Mouse (Mus musculus) lung, embryonic 14.5 days (tissue): ENCODE measurements around the gene Kirrel3. TPM values are rescaled to one million over a fixed set of nuclear protein-coding genes. Genes with fewer than 3 reads are reported as not detected.
A peak's percentile ranks its signal among the peaks of the same experiment; 100 is the strongest.

Source experiments
- ATAC-seq: fragments of 200-750 bp; cut with Nextera tagmentation; 2 replicates; pipeline ENCODE4 v1.8.0; 2017; ENCODE audit warnings: mild to moderate bottlenecking, moderate TSS enrichment, moderate library complexity; ENCODE audit not compliant: insufficient read depth
- DNase-seq: peaks from one replicate; pipeline ENCODE4 v3.0.0-alpha.2; 2015
- H3K27ac ChIP-seq: fragments of 300-500 bp; sonication (generic); 2 replicates; pipeline ENCODE4 v1.5.1; 2014; ENCODE audit warnings: low read depth, mild to moderate bottlenecking, moderate library complexity
- H3K27me3 ChIP-seq: fragments of 300-500 bp; sonication (generic); 2 replicates; pipeline ENCODE4 v1.6.1; 2014; ENCODE audit warnings: low read length, control low read depth; ENCODE audit not compliant: insufficient read depth
- H3K36me3 ChIP-seq: fragments of 300-500 bp; sonication (generic); 2 replicates; pipeline ENCODE4 v1.6.1; 2014; ENCODE audit warnings: control low read depth; ENCODE audit not compliant: insufficient read depth
- H3K4me1 ChIP-seq: fragments of 300-500 bp; sonication (generic); 2 replicates; pipeline ENCODE4 v1.6.1; 2014; ENCODE audit warnings: antibody characterized with exemption, control low read depth; ENCODE audit not compliant: insufficient read depth
- H3K4me2 ChIP-seq: fragments of 300-500 bp; sonication (generic); 2 replicates; pipeline ENCODE4 v1.6.1; 2014; ENCODE audit warnings: mild to moderate bottlenecking
- H3K4me3 ChIP-seq: fragments of 300-500 bp; sonication (generic); 2 replicates; pipeline ENCODE4 v1.5.1; 2014; ENCODE audit warnings: low read depth, low read length
- H3K9ac ChIP-seq: fragments of 300-500 bp; sonication (generic); 2 replicates; pipeline ENCODE4 v1.6.1; 2014
- H3K9me3 ChIP-seq: fragments of 300-500 bp; sonication (generic); 2 replicates; pipeline ENCODE4 v1.6.1; 2016; ENCODE audit warnings: low read depth, low read length, control low read depth
- CTCF ChIP-seq: IDR thresholded peaks from 2 replicates; pipeline ENCODE4 v1.5.1; 2016; ENCODE audit warnings: antibody characterized with exemption, low read depth
- WGBS: fragments of 180-500 bp; shearing (Covaris S2); extraction: QIAGEN DNeasy Blood & Tissue Kit; methylation state at CpG from one replicate; pipeline ENCODE4 v1.1.7; 2014; 5-methylcytosine and 5-hydroxymethylcytosine counted together
- polyA plus RNA-seq: library from polyadenylated mRNA; unstranded; fragments of >200 nt; fragmentation: Nextera tagmentation; extraction: Ambion mirVana; gene quantifications from 2 replicates; pipeline ENCODE4 v1.2.1, GENCODE M21; 2014

Kirrel3 gene
- polyA plus RNA-seq, 1 experiment from 2014 or later = 1.4 TPM

DNA sequence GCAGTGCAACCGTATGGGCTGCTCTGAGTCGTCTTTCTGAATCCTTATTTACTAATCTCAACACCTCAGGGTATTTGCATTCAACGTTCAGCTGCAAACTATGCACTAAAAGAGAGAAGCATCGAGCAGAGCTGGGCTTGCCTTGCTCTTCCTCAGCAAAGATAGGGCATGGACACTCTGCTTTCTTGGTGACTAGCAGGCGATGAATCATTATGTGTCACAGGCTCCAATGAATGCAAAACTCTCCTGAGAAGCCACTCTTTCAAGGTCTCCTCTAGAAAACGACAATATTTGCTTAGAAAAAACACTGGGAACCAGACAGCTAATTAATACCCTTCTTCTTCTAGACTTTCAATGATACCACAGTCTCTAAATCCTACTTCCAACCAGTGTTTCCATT lies 223.0 kb downstream of the Kirrel3 start:
- H3K27ac ChIP-seq = no peak overlapping the region
- H3K4me1 ChIP-seq = no peaks in the 10 kb centered on the region
- 72% methylated on average over 6 of the region's 6 CpGs for WGBS
- no peaks in the 10 kb centered on the region for H3K27me3 ChIP-seq
- H3K4me2 ChIP-seq = no peak overlapping the region
- H3K9me3 ChIP-seq = no peaks in the 10 kb centered on the region
- no peak overlapping the region for H3K4me3 ChIP-seq
- no peak for TF ChIP-seq CTCF
- H3K36me3 ChIP-seq = no peaks in the 10 kb centered on the region
- no peak overlapping the region for H3K9ac ChIP-seq
- DNase-seq (no peak), ATAC-seq (no peak)

- H3K9me3 ChIP-seq = no peaks in the 10 kb centered on the region
- H3K4me3 ChIP-seq = no peak overlapping the region
- no peak overlapping the region for H3K9ac ChIP-seq
- WGBS = 40% methylated on average over 1 of the region's 1 CpGs
- TF ChIP-seq CTCF = no peak
- DNase-seq (no peak), ATAC-seq (no peak)
- no peak overlapping the region for H3K4me2 ChIP-seq
- no peaks in the 10 kb centered on the region for H3K27me3 ChIP-seq
- no peak overlapping the region for H3K27ac ChIP-seq
- no peaks in the 10 kb centered on the region for H3K4me1 ChIP-seq
- no peaks in the 10 kb centered on the region for H3K36me3 ChIP-seq
Observed at GRCm38 (mm10) chr9:34711996-34712395, 226.3 kb downstream of the Kirrel3 start.

DNA sequence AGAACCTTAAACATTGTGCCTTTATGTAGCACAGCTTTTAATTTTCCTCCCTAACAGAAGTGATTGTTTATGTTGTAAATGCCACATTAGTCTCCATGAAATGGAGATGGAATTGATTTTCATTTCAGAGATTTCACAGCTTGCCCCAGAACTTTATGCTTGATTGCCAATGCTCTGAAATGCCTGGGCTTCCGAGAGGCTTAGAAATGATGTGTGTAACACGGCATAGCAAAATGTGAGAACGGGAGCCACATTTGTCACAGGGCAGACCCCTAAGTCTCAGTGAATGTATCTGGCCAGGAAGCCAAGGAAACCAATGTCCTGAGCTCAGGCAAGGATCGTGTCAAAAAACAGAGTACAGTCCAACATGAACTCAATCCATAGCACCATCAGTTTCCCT lies 227.3 kb downstream of the Kirrel3 start:
- no peak for ATAC-seq
- DNase-seq = no peak
- Histone ChIP-seq H3K27me3 (no peaks in the 10 kb centered on the region), H3K9me3 (no peaks in the 10 kb centered on the region), H3K27ac (no peak overlapping the region), H3K4me1 (no peaks in the 10 kb centered on the region), H3K4me2 (no peak overlapping the region), H3K4me3 (no peak overlapping the region), H3K9ac (no peak overlapping the region), H3K36me3 (no peaks in the 10 kb centered on the region)
- TF ChIP-seq CTCF = no peak
- 64% methylated on average over 4 of the region's 4 CpGs for WGBS

- no peak overlapping the region for H3K4me3 ChIP-seq
- no peaks in the 10 kb centered on the region for H3K27me3 ChIP-seq
- H3K9ac ChIP-seq = no peak overlapping the region
- no peaks in the 10 kb centered on the region for H3K36me3 ChIP-seq
- DNase-seq = no peak
- no peaks in the 10 kb centered on the region for H3K4me1 ChIP-seq
- 85% methylated on average over 4 of the region's 4 CpGs for WGBS
- H3K27ac ChIP-seq = no peak overlapping the region
- no peak overlapping the region for H3K4me2 ChIP-seq
- H3K9me3 ChIP-seq = no peaks in the 10 kb centered on the region
- ATAC-seq = no peak
- no peak for TF ChIP-seq CTCF
Observed at GRCm38 (mm10) chr9:34713462-34713926, 227.8 kb downstream of the Kirrel3 start.

- no peak for TF ChIP-seq CTCF
- Histone ChIP-seq H3K36me3 (no peaks in the 10 kb centered on the region), H3K4me2 (no peak overlapping the region), H3K27me3 (no peaks in the 10 kb centered on the region), H3K4me3 (no peak overlapping the region), H3K27ac (no peak overlapping the region), H3K9ac (no peak overlapping the region), H3K9me3 (no peaks in the 10 kb centered on the region), H3K4me1 (no peaks in the 10 kb centered on the region)
- DNase-seq (no peak), ATAC-seq (no peak)
- 52% methylated on average over 3 of the region's 3 CpGs for WGBS
Observed at GRCm38 (mm10) chr9:34714996-34715619, 229.4 kb downstream of the Kirrel3 start.

- H3K9ac ChIP-seq = no peak overlapping the region
- no peaks in the 10 kb centered on the region for H3K4me1 ChIP-seq
- no peak overlapping the region for H3K4me2 ChIP-seq
- no peaks in the 10 kb centered on the region for H3K27me3 ChIP-seq
- no peak for TF ChIP-seq CTCF
- 75% methylated on average over 2 of the region's 2 CpGs for WGBS
- no peaks in the 10 kb centered on the region for H3K36me3 ChIP-seq
- no peak overlapping the region for H3K4me3 ChIP-seq
- H3K9me3 ChIP-seq = no peaks in the 10 kb centered on the region
- no peak overlapping the region for H3K27ac ChIP-seq
- DNase-seq = no peak
- ATAC-seq = no peak
Observed at GRCm38 (mm10) chr9:34716476-34716875, 230.8 kb downstream of the Kirrel3 start.

DNA sequence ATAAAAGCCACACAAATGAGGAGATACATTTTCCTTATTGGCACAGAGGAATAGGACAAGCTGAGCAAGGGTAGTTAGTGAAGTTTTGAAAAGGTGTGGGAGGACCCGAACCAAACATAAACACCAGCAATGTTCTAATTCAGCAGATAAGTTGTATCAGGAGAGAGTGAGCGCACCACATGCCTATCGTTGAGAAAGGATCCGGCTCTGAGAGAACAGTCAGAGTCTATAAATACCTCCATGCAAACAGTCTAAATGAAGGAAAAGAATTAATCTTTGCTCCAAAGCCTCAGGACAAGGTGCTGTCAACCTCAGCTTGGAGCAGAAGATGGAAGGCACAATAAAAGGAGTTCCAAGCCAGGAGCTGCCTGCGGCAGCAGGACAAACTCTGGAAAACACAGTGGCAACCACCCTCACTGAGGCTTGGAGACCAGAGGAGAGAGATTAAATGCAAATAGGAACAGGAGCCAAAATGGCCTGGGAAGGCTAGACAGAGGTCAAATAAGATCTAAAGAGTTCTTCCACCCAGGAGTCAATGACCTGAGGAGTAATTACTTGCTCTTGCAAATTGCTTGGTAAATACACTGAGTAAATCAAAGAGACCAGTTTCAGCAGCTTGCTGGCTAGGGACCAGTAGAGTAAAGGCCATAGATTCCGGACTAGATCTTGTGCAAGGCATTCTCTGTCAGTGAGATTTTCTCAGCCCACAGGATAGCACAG lies 235.9 kb downstream of the Kirrel3 start:
- 37% methylated on average over 6 of the region's 6 CpGs for WGBS
- ATAC-seq (no peak), DNase-seq (peak; percentile 8)
- no peaks in the 10 kb centered on the region for H3K27me3 ChIP-seq
- H3K4me1 ChIP-seq = no peaks in the 10 kb centered on the region
- no peak overlapping the region for H3K4me3 ChIP-seq
- H3K4me2 ChIP-seq = no peak overlapping the region
- no peak overlapping the region for H3K9ac ChIP-seq
- no peaks in the 10 kb centered on the region for H3K36me3 ChIP-seq
- H3K9me3 ChIP-seq = no peaks in the 10 kb centered on the region
- no peak overlapping the region for H3K27ac ChIP-seq
- TF ChIP-seq CTCF = no peak
